Mouse (Mus musculus) ES-CJ7 (cell line): ENCODE measurements around the gene Timm23.

Experiments
- DNase-seq: peaks from one replicate; pipeline ENCODE4 v3.0.0; 2011; ENCODE audit warnings: low read depth, low spot score

Timm23 gene

GRCm38 (mm10) chr14:32134293-32134692 lies 67.4 kb downstream of the Timm23 start:
- DNase-seq = peak; percentile 52

- no peak for DNase-seq
Measured at GRCm38 (mm10) chr14:32131836-32132235, 69.9 kb downstream of the Timm23 start.
